Mouse (Mus musculus) MEL (cell line): ENCODE data around the gene Snta1. TPM values are rescaled to one million over a fixed set of nuclear protein-coding genes. Genes with fewer than 3 reads are reported as not detected.

ENCODE experiments used
- DNase-seq: peaks from one replicate; pipeline ENCODE4 v3.0.0; 2011; ENCODE audit warnings: low read depth, low spot score
- H3K27ac ChIP-seq: 2 replicates; pipeline ENCODE4 v1.5.1; 2012; ENCODE audit warnings: low read depth, mild to moderate bottlenecking, control low read depth, low read length, moderate library complexity; ENCODE audit not compliant: control insufficient read depth
- H3K27me3 ChIP-seq, 2 experiments: fragments of 150-350 bp in 1 of 2; sonication (generic) in 1 of 2; 2 replicates each; pipeline ENCODE4 v1.6.1; 2012; ENCODE audit warnings: low read length in 2 of 2, mild to moderate bottlenecking in 2 of 2, improper control_type of control experiment in 1 of 2, moderate library complexity in 1 of 2; ENCODE audit not compliant: insufficient read depth in 2 of 2, control insufficient read depth in 1 of 2
- H3K36me3 ChIP-seq, 2 experiments: 2 replicates each; pipeline ENCODE4 v1.6.1; 2012 to 2014; ENCODE audit warnings: low read length in 2 of 2, improper control_type of control experiment in 1 of 2, inconsistent platforms in 1 of 2, mild to moderate bottlenecking in 1 of 2; ENCODE audit not compliant: insufficient read depth in 2 of 2, control insufficient read depth in 1 of 2
- H3K4me1 ChIP-seq, 2 experiments: fragments of 150-350 bp in 1 of 2; sonication (generic) in 1 of 2; 2 replicates each; pipeline ENCODE4 v1.6.1; 2012; ENCODE audit warnings: low read length in 2 of 2, improper control_type of control experiment in 1 of 2, mild to moderate bottlenecking in 1 of 2; ENCODE audit not compliant: insufficient read depth in 2 of 2, control insufficient read depth in 1 of 2
- H3K4me3 ChIP-seq, 2 experiments: fragments of 150-350 bp in 1 of 2; sonication (generic) in 1 of 2; 2 replicates each; pipeline ENCODE4 v1.5.1; 2012; ENCODE audit warnings: low read depth in 2 of 2, low read length in 2 of 2, mild to moderate bottlenecking in 2 of 2, moderate library complexity in 2 of 2, control low read depth in 1 of 2, improper control_type of control experiment in 1 of 2; ENCODE audit not compliant: control insufficient read depth in 1 of 2, insufficient read depth in 1 of 2
- H3K79me2 ChIP-seq: 2 replicates; pipeline ENCODE4 v1.6.1; 2012; ENCODE audit warnings: mild to moderate bottlenecking, low read length, moderate library complexity; ENCODE audit not compliant: control insufficient read depth, poor library complexity, insufficient read depth
- H3K9ac ChIP-seq: 2 replicates; pipeline ENCODE4 v1.6.1; 2012; ENCODE audit warnings: low read depth, mild to moderate bottlenecking, control low read depth, low read length, moderate library complexity; ENCODE audit not compliant: control insufficient read depth, poor library complexity, severe bottlenecking
- H3K9me3 ChIP-seq: fragments of 150-350 bp; sonication (generic); replicated peaks from 2 replicates; pipeline ENCODE4 v1.6.1; 2012; ENCODE audit warnings: mild to moderate bottlenecking, low read length, improper control_type of control experiment, moderate library complexity; ENCODE audit not compliant: insufficient read depth
- BHLHE40 ChIP-seq: IDR thresholded peaks from 2 replicates; pipeline ENCODE4 v1.6.1; 2012; ENCODE audit warnings: low read depth, mild to moderate bottlenecking, inconsistent platforms, low read length, improper control_type of control experiment, borderline replicate concordance
- CHD1 ChIP-seq: IDR thresholded peaks from 2 replicates; pipeline ENCODE4 v1.6.1; 2012; ENCODE audit warnings: low read depth, mild to moderate bottlenecking, inconsistent platforms, low read length, improper control_type of control experiment
- CTCF ChIP-seq, 3 experiments: IDR thresholded peaks in 2 of 3; conservative IDR thresholded peaks in 1 of 3; 2 replicates each; pipeline ENCODE4 v1.5.1; 2011 to 2012; ENCODE audit warnings: low read length in 3 of 3, low read depth in 2 of 3, mild to moderate bottlenecking in 2 of 3, improper control_type of control experiment in 1 of 3, inconsistent platforms in 1 of 3, mixed read lengths in 1 of 3, moderate library complexity in 1 of 3; ENCODE audit not compliant: control insufficient read depth in 1 of 3, insufficient read depth in 1 of 3, poor library complexity in 1 of 3, severe bottlenecking in 1 of 3
- ELF1 ChIP-seq: IDR thresholded peaks from 2 replicates; pipeline ENCODE4 v1.6.1; 2014; ENCODE audit warnings: low read depth, mild to moderate bottlenecking, inconsistent platforms, low read length, improper control_type of control experiment, moderate library complexity
- EP300 ChIP-seq, 2 experiments: IDR thresholded peaks; 2 replicates each; pipeline ENCODE4 v1.6.1; 2011; ENCODE audit warnings: improper control_type of control experiment in 2 of 2, low read length in 2 of 2, low read depth in 1 of 2, mild to moderate bottlenecking in 1 of 2
- ETS1 ChIP-seq: IDR thresholded peaks from 2 replicates; pipeline ENCODE4 v1.6.1; 2012; ENCODE audit warnings: low read depth, mild to moderate bottlenecking, inconsistent platforms, low read length, improper control_type of control experiment, moderate library complexity
- GABPA ChIP-seq: IDR thresholded peaks from 2 replicates; pipeline ENCODE4 v1.6.1; 2012; ENCODE audit warnings: low read depth, mild to moderate bottlenecking, inconsistent platforms, low read length, improper control_type of control experiment, moderate library complexity
- JUND ChIP-seq: IDR thresholded peaks from 2 replicates; pipeline ENCODE4 v1.6.1; 2011; ENCODE audit warnings: low read depth, mild to moderate bottlenecking, improper control_type of control experiment, low read length
- KAT2A ChIP-seq: conservative IDR thresholded peaks from 2 replicates; pipeline ENCODE4 v1.6.1; 2012; ENCODE audit warnings: low read depth, low read length, improper control_type of control experiment, inconsistent platforms
- MAX ChIP-seq: IDR thresholded peaks from 2 replicates; pipeline ENCODE4 v1.6.1; 2011; ENCODE audit warnings: low read length, improper control_type of control experiment
- MAZ ChIP-seq: IDR thresholded peaks from 2 replicates; pipeline ENCODE4 v1.6.1; 2012; ENCODE audit warnings: low read depth, mild to moderate bottlenecking, inconsistent platforms, low read length, improper control_type of control experiment
- NELFE ChIP-seq: IDR thresholded peaks from 2 replicates; pipeline ENCODE4 v1.6.1; 2011; ENCODE audit warnings: low read depth, low read length, improper control_type of control experiment
- NRF1 ChIP-seq: IDR thresholded peaks from 2 replicates; pipeline ENCODE4 v1.6.1; 2014; ENCODE audit warnings: low read depth, mild to moderate bottlenecking, inconsistent platforms, low read length, improper control_type of control experiment, moderate library complexity; ENCODE audit not compliant: poor library complexity, insufficient read depth, severe bottlenecking
- POLR2A ChIP-seq, 2 experiments: IDR thresholded peaks; 2 replicates each; pipeline ENCODE4 v1.6.1; 2011 to 2012; ENCODE audit warnings: low read length in 2 of 2, mild to moderate bottlenecking in 2 of 2, control low read depth in 1 of 2, improper control_type of control experiment in 1 of 2, low read depth in 1 of 2, moderate library complexity in 1 of 2; ENCODE audit not compliant: control insufficient read depth in 1 of 2, insufficient read depth in 1 of 2, poor library complexity in 1 of 2
- POLR2AphosphoS2 ChIP-seq: IDR thresholded peaks from 2 replicates; pipeline ENCODE4 v1.6.1; 2011; ENCODE audit warnings: low read length, improper control_type of control experiment
- POLR2AphosphoS5 ChIP-seq: IDR thresholded peaks from 2 replicates; pipeline ENCODE4 v1.6.1; 2012; ENCODE audit warnings: low read depth, borderline replicate concordance, mild to moderate bottlenecking, inconsistent platforms, low read length, moderate library complexity, mixed read lengths
- RCOR1 ChIP-seq: IDR thresholded peaks from 2 replicates; pipeline ENCODE4 v1.6.1; 2012; ENCODE audit warnings: low read depth, mild to moderate bottlenecking, inconsistent platforms, low read length, improper control_type of control experiment
- SMC3 ChIP-seq: IDR thresholded peaks from 2 replicates; pipeline ENCODE4 v1.6.1; 2011; ENCODE audit warnings: low read depth, low read length, improper control_type of control experiment
- TAL1 ChIP-seq: IDR thresholded peaks from 2 replicates; pipeline ENCODE4 v1.6.1; 2012; ENCODE audit warnings: mild to moderate bottlenecking, inconsistent platforms, low read length, moderate library complexity, mixed read lengths
- TBP ChIP-seq: IDR thresholded peaks from 2 replicates; pipeline ENCODE4 v1.8.0; 2011; ENCODE audit warnings: low read depth, low read length, improper control_type of control experiment
- TCF12 ChIP-seq: IDR thresholded peaks from 2 replicates; pipeline ENCODE4 v1.6.1; 2014; ENCODE audit warnings: low read depth, mild to moderate bottlenecking, inconsistent platforms, low read length, improper control_type of control experiment, moderate library complexity
- UBTF ChIP-seq: IDR thresholded peaks from 2 replicates; pipeline ENCODE4 v1.6.1; 2012; ENCODE audit warnings: low read depth, mild to moderate bottlenecking, inconsistent platforms, low read length, improper control_type of control experiment, moderate library complexity, borderline replicate concordance; ENCODE audit not compliant: insufficient read depth
- USF1 ChIP-seq: IDR thresholded peaks from 2 replicates; pipeline ENCODE4 v1.6.1; 2014; ENCODE audit warnings: low read depth, mild to moderate bottlenecking, inconsistent platforms, low read length, improper control_type of control experiment, moderate library complexity
- USF2 ChIP-seq, 2 experiments: IDR thresholded peaks; 2 replicates each; pipeline ENCODE4 v1.6.1; 2011 to 2012; ENCODE audit warnings: improper control_type of control experiment in 2 of 2, low read length in 2 of 2, borderline replicate concordance in 1 of 2, inconsistent platforms in 1 of 2, low read depth in 1 of 2, mild to moderate bottlenecking in 1 of 2; ENCODE audit not compliant: insufficient read depth in 1 of 2
- ZC3H11A ChIP-seq: IDR thresholded peaks from 2 replicates; pipeline ENCODE4 v1.6.1; 2012; ENCODE audit warnings: low read depth, mild to moderate bottlenecking, inconsistent platforms, low read length, improper control_type of control experiment
- ZKSCAN1 ChIP-seq: IDR thresholded peaks from 2 replicates; pipeline ENCODE4 v1.6.1; 2012; ENCODE audit warnings: low read depth, mild to moderate bottlenecking, inconsistent platforms, low read length, improper control_type of control experiment, moderate library complexity
- ZMIZ1 ChIP-seq: IDR thresholded peaks from 2 replicates; pipeline ENCODE4 v1.6.1; 2012; ENCODE audit warnings: low read depth, mild to moderate bottlenecking, inconsistent platforms, low read length, improper control_type of control experiment, moderate library complexity
- ZNF384 ChIP-seq: IDR thresholded peaks from 2 replicates; pipeline ENCODE4 v1.6.1; 2012; ENCODE audit warnings: low read depth, mild to moderate bottlenecking, inconsistent platforms, low read length, improper control_type of control experiment
- polyA plus RNA-seq, 2 experiments: library from polyadenylated mRNA; stranded (reverse) in 1 of 2; unstranded in 1 of 2; fragments of >175 nt in 1 of 2; fragments of >200 nt in 1 of 2; gene quantifications; 2 replicates each; pipeline versions ENCODE4 v1.2.1 to v1.2.4; 2012; ENCODE audit warnings: low replicate concordance in 2 of 2, low read depth in 1 of 2; ENCODE audit not compliant: insufficient read length in 2 of 2, insufficient read depth in 1 of 2, missing spikeins in 1 of 2
- total RNA-seq: library from RNA; depleted of rRNA; stranded (reverse); fragments of 300-350 nt; gene quantifications from 2 replicates; pipeline ENCODE4 v1.2.3, GENCODE M21; 2012

Gene Snta1
- total and polyA plus RNA-seq, 3 experiments = 2.7 to 6.7 TPM; not detected in 1

DNA sequence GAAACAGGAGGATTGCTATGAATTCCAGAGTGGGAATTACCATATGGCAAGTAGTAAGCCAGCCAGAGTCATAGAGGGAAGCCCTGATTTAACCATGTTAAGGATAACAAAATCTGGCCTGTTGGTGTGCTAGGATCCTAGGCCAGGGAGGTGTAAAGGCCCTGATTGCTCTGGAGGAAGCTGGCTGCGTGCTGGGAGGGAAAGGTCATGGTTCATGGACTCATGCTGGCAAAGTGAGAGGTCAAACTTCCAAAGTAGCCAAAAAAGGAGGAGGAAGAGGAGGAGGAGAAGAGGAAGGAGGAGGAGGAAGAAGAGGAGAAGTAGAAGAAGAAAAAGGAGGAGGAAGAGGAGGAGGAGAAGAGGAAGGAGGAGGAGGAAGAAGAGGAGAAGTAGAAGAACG lies 24.8 kb upstream of the Snta1 start:
- no peaks in the 10 kb centered on the region for H3K9me3 ChIP-seq
- peaks cover 2 to 12% of the 10 kb centered on the region in 2 experiments; a peak in 3 of 4 replicates for H3K4me1 ChIP-seq
- peaks cover 0 to 20% of the 10 kb centered on the region in 2 experiments; a peak in 2 of 4 replicates for H3K36me3 ChIP-seq
- DNase-seq = no peak
- H3K9ac ChIP-seq = no peak overlapping the region
- H3K27me3 ChIP-seq = no peaks in the 10 kb centered on the region
- H3K4me3 ChIP-seq = no peak overlapping the region
- H3K27ac ChIP-seq = no peak overlapping the region
- peaks cover 11% of the 10 kb centered on the region for H3K79me2 ChIP-seq
- TF ChIP-seq CHD1 (no peak), ZNF384 (no peak), MAZ (no peak), POLR2A (IDR thresholded peaks at IDR 0.05; ENCODE audit: control insufficient read depth in 1 of 2, insufficient read depth in 1 of 2, low read depth in 1 of 2, low read length in 2 of 2, poor library complexity in 1 of 2) (no peak), MAX (no peak), POLR2AphosphoS5 (no peak), TBP (no peak), ZKSCAN1 (no peak), TCF12 (no peak), ETS1 (no peak), CTCF (IDR thresholded peaks at IDR 0.05 in 2 of 3, conservative IDR thresholded peaks at IDR 0.05 in 1 of 3; ENCODE audit: control insufficient read depth in 1 of 3, insufficient read depth in 1 of 3, low read depth in 2 of 3, low read length in 3 of 3, poor library complexity in 1 of 3, severe bottlenecking in 1 of 3) (no peak), BHLHE40 (no peak), UBTF (no peak), SMC3 (no peak), GABPA (no peak), RCOR1 (no peak), NELFE (no peak), ZC3H11A (no peak), JUND (no peak)

DNA sequence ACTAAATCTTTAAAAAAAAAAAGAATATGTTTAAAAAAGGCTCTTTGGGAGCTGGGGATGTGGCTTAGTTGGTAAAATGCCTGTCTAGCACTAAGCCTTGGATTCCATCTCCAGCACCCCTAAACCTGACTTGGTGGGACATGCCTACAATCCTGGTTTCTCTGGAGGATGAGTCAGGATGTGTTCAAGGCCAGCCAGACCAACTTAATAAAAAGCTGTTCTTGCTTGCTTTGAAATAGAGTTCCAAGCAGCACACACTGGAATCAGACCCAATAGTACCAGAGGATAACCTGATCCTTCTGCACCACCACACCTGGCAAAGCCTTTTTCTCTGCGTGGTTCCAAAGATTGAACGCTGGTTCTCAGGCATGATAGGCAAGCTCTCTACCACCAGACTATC lies 22.7 kb upstream of the Snta1 start:
- H3K9me3 ChIP-seq = no peaks in the 10 kb centered on the region
- no peak overlapping the region for H3K27ac ChIP-seq
- peaks cover 2 to 12% of the 10 kb centered on the region in 2 experiments; a peak in 3 of 4 replicates for H3K4me1 ChIP-seq
- TF ChIP-seq POLR2A (IDR thresholded peaks at IDR 0.05; ENCODE audit: control insufficient read depth in 1 of 2, insufficient read depth in 1 of 2, low read depth in 1 of 2, low read length in 2 of 2, poor library complexity in 1 of 2) = no peak
- TF ChIP-seq TAL1 = no peak
- no peak for TF ChIP-seq TCF12
- no peak for TF ChIP-seq JUND
- no peak for TF ChIP-seq POLR2AphosphoS5
- TF ChIP-seq ZMIZ1 = no peak
- no peak for TF ChIP-seq USF1
- no peak for TF ChIP-seq GABPA
- no peak for TF ChIP-seq NRF1
- TF ChIP-seq ETS1 = no peak
- TF ChIP-seq POLR2AphosphoS2 = no peak
- TF ChIP-seq ELF1 = no peak
- TF ChIP-seq KAT2A = no peak
- no peak for TF ChIP-seq ZNF384
- no peak for TF ChIP-seq TBP
- no peak for TF ChIP-seq SMC3
- no peak for TF ChIP-seq ZC3H11A
- TF ChIP-seq RCOR1 = no peak
- no peak for TF ChIP-seq EP300 (IDR thresholded peaks at IDR 0.05; ENCODE audit: low read depth in 1 of 2, low read length in 2 of 2)
- TF ChIP-seq USF2 (IDR thresholded peaks at IDR 0.05; ENCODE audit: borderline replicate concordance in 1 of 2, insufficient read depth in 1 of 2, low read depth in 1 of 2, low read length in 2 of 2) = no peak
- TF ChIP-seq, all 39 proteins: peak for 0
- Histone ChIP-seq H3K79me2 (no peaks in the 10 kb centered on the region), H3K9ac (no peak overlapping the region), H3K4me3 (no peak overlapping the region), H3K36me3 (peaks cover 0 to 15% of the 10 kb centered on the region in 2 experiments; a peak in 2 of 4 replicates), H3K27me3 (no peaks in the 10 kb centered on the region)
- DNase-seq = no peak
